Mouse (Mus musculus): ENCODE data around the gene Rpl21.

GRCm38 (mm10) chr5:146867246-146867945 lies 34.7 kb downstream of the Rpl21 start:
- TF ChIP-seq CTCF (IDR thresholded peaks at IDR 0.05; ENCODE audit: control insufficient read depth, insufficient read depth, insufficient read length): no peak
- no peak for TF ChIP-seq USF1 (IDR thresholded peaks at IDR 0.05; ENCODE audit: low read depth)
- TF ChIP-seq MAX (IDR thresholded peaks at IDR 0.05): no peak
- TF ChIP-seq MYOD1 (IDR thresholded peaks at IDR 0.05; ENCODE audit: control insufficient read depth, insufficient read length, low read depth): no peak
- no peak for TF ChIP-seq MYOG (IDR thresholded peaks at IDR 0.05; ENCODE audit: control insufficient read depth, extremely low read depth, insufficient read length)

All from C2C12 (cell line).